Mouse (Mus musculus) B cell, adult 62 days (primary cell): ENCODE data around the gene Samt4. TPM values are rescaled to one million over a fixed set of nuclear protein-coding genes. Genes with fewer than 3 reads are reported as not detected.

Source experiments
- total RNA-seq: library from RNA; stranded (reverse); gene quantifications from 4 replicates; pipeline ENCODE4 v1.2.4, GENCODE M21; 2023

Samt4 gene
- not detected in 4 replicates for total RNA-seq

GRCm38 (mm10) chrX:154481702-154482101, at the start of gene Samt4:
Gene Samt4 (plus strand): TSS chrX:154482002.

Other genes starting within 250 kb of the Samt4 start
- not detected in 4 replicates for gene 4930524N10Rik, start 138.6 kb upstream of the Samt4 start, total RNA-seq
- not detected in 4 replicates for gene Samt2, start 97.4 kb downstream of the Samt4 start, total RNA-seq